Mouse (Mus musculus) cerebellum, postnatal 4 days (tissue): ENCODE data around the gene Mfsd2a.

Source experiments
- DNase-seq, 2 experiments: peaks; one replicate each; pipeline ENCODE4 v3.0.0; 2022; ENCODE audit warnings: low spot score in 2 of 2, mixed read lengths in 1 of 2

The Mfsd2a gene

GRCm38 (mm10) chr4:122979826-122980225 is 18.8 kb upstream of the Mfsd2a start:
- no peak for DNase-seq

DNA sequence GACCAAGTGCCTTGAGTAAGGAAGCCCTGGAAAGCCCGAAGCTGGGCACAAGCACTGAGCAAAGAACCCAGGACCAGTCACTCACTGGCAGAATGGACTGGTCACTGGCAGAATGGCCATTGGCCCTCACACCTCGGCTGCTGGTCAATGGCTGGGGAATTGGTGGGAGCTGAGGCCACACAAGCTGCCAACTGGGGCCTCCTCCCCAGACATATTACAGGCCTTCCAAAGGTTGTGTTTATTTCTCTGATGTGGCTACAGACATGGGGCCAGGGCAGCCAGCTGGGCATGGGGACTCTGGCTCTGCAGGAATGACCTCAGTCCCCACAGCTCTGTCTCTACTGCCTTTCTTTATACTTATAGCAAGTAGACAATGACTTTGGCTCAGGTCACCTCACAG is 17.9 kb upstream of the Mfsd2a start:
- DNase-seq, result no peak

DNA sequence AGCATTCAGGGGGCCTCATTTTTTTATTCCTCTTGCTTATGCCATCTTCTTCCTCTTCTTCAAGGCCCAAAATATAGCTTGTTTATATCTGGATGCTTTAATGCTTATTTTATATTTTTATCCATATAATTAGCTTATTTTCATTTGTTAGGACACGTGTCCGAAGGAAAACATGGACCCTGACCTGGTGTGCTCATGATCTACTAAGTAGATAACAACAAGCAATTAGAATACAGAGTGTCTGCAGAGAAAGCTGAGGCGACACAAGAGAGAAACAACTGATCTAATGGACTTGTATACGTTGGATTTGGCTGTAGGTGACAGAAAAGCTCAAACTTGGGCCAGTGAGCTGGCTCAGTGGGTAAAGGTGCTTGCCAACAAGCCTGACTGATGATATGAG is 15.9 kb upstream of the Mfsd2a start:
- no peak for DNase-seq

DNA sequence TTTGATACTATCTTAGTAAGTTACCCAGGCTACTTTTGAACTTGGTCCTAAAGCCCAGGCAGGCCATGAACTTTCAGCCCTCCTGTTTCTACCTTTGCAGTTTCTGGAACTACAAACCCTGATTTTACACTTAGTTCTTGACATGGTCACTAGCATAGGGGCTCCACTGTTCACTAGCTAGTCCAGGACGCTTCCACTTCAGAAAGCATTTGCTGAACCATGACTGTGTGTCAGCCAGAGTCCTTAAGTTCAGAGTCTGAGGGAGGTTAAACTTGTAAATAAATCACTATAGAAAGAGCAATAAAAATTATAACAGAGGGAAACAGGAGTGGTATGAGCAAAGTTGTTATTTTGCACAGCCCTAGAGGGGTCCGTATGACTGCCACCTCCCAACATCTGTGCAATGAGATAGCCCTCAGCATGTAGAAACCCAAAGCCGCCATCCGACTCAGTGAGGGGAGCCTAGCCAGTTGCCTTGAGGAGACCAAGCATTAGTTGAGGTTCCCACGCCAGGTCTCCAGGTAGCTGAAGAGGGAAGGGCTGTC is 14.1 kb upstream of the Mfsd2a start:
- DNase-seq, result no peak

GRCm38 (mm10) chr4:122972056-122972455 is 11.1 kb upstream of the Mfsd2a start:
- no peak for DNase-seq

DNA sequence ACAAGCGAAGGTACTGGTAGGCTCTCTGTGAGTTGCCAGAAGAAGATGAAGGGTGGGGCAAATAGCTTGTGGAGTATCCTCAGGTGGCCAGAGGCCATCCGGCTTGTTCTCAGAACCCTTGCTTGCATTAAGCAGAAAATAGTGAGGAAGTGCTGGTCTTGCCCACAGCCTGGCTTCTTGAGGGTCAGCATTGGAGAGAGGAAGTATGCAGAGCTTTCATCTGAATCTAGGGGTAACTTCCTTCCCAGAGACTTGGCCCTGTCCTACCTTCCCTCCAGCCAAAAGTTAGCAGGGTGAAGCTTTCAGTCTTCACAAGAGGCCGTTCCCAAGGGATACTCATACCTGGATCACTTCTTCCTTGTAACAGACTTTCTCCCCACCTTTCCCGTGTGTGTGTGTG is 10.7 kb upstream of the Mfsd2a start:
- no peak for DNase-seq

DNA sequence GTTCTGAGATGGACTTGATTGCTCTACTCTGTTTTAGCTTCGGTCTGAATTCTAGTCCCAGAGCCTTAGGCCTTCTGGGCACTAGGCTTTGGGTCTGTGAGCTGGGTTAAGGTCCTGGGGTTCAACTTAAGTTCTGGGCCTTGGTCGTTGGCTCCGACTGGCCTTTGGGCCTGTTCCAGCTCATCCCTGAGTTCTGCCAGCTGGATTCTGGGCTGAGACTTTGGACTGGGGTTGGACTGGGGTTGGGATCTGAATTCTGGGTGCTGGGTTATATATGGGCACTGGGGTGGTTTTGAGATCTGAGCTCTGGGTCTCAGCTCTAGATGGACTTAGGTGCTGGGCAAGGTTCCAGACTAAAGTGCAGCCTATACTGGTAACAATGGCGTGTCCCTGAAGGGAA is 10.2 kb upstream of the Mfsd2a start:
- no peak for DNase-seq

DNA sequence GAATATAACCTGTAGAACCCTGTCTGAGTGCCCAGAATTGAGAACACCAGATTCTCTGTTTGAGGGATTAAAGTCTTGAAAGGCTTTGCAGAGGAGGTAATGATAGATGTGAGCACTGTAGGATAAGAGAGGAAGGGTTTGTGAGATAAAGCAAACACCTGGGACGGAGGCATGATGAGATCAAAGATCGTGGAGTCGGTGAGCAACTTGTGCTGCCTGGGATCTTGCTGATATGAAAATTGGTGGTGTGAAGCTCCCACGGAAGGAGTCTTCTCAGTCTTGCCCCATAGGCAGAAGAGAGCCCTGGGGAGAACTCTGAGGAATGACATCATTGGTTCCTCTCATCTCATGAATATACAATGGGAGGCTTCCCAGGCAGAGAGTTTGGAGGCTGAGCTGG is 7.1 kb upstream of the Mfsd2a start:
- no peak for DNase-seq

GRCm38 (mm10) chr4:122962751-122963150 is 1.8 kb upstream of the Mfsd2a start:
- no peak for DNase-seq

DNA sequence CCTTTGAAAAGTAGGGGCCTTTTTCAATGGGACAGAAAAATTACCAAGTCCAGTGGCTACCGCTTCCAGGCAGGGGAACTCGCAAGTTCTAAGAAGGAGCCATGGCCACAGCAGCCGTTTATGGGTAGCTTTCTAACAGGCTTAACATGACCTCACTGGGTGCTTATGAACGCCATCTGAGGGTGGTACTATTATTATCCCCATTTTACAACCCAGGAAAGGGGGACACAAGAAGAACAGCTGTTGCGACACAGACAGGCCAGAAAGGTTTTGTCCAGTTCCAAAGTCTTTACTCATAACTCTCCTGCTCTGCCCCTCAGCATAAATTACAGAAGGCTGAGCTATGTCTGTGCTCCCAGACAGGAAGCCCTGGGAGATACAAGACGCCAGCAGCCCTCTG is 601 bp upstream of the Mfsd2a start:
- no peak for DNase-seq

DNA sequence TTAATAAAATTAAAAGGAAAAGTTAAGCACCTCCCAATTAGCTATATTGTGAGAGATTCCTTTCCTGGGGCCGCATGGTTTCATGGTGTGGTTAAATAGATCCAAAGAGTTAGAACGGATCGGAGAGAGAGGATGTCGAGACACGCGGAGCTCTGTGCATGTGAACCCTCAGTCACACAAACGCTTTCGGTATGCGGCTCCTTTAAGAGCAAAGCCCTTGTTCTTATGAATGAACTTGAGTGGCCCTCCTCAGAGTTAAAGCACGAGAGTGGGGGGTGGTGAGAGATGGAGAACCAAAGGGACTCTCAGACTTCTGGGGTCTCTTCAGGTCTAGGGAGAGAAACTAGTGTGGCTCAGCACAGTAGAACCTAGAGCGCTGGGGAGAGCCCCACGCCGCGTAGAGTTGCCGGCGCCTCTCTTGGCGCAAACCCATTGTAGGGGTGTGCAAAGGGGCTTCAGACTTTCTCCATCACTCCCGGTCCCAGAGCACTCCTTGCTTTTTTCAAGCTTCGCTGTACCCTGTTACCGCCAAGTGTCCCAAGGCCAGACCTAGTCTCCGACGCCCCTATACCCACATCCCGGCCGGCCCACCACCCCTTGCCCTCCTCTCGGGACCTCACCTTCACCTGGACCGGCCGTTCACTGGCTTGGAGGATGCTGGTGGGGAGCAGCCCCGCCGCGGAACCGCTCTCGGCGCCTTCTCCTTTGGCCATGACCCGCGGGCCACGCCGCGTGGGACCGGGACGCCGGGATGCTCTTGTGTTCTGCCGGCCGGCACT is 478 bp downstream of the Mfsd2a start:
- DNase-seq, result no peak

DNA sequence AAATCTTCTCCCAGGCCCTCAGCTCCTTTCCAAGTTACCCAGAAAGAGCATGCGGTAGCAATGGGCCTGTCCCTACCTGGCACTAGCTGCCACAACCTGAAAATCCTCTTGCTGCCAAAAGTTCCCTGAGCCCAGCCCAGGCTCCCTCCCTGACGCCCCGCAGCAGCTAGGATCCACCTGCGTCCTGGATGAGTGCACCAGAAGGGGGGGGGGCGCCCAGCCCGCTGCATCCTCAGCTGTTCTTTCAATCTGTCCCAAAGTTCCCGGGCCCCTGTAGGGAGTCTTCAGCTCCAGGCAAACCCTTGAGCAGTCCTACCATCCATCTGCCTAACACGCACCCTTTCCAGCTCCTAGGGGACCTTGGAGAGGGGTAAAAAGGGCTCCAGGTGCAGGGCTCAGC is 1.2 kb downstream of the Mfsd2a start:
- DNase-seq, result no peak

DNA sequence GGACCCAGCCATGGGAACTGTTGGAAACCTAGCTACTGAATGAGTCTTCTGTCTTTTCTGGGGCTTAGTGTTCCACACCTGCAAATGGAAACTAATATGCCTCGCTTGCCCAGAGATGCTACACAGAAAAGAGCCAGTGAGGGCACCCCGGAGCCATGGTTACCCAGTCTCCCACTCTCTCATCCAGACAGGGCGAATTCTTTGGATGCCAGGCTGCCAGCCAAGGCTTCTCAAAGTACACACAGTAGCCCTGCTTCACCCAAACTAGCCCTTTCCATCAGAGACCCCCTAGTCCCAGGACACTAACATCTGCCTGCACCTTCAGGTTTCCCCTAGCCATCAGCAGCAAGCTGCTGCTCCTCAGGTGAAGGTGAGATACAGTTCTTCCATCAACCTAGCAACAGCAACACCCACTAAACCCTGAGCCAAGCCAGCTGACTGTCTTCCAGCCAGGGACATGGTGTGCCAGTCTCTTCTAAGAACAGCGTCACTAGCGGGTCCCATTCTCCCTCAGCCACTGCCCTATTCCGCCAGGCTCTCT is 2.4 kb downstream of the Mfsd2a start:
- no peak for DNase-seq

DNA sequence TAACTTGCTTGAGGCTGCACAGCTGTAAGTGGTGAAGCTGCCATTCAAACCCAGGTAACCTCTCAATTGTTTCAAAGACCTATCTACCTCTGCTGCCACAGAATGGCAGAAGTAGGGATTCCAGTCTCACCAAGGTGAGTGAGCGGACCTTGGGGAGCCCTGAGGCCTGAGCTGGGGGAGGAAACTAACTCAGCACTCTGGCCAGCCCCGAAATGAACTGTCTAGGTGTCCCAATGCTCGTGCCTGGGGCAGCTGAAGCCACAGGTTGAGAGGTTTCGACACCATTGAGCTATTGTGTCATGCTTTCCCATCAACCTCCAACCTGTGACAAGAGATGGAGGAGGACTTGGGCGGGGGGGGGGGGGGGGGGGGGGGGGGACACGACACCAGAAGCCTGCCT is 4.7 kb downstream of the Mfsd2a start:
- no peak for DNase-seq

DNA sequence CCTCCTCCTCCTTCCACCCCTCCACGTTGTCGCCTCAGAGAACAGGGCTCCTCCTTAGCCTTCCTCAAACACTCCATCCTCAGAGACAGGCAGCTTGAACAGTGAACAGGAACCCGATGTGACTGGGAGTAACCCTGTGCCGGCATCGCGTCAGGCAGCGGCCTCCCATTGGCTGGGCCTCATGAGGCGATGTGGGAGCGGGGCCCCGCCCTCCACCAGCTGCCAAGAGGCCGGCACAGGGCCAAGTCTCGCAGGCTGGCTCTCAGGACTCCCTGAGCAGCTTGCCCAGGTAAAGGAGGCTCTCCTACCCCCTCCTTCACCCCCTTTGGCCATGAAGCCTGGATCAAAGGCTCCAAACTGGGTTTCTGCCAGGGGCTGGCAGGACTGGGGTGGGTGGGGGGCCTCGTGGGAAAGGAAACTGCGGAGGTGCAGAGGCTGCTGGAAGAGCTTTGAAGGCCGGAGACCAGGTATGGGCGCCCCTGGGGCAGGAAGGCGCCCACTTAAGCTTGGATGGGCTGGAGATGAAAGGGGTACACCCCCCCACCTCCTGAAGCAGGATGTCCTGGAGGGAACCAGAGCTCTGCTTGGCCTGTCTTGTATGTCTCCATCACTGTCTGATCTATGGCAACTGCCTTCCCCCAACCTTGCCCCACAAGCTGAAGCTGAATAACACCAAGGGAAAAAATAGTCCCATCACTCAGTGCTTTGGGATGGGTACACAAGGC is 5.4 kb downstream of the Mfsd2a start:
- DNase-seq, result peak; percentile 64 to 86

GRCm38 (mm10) chr4:122954680-122955411 is 6.1 kb downstream of the Mfsd2a start:
- DNase-seq, result no peak

DNA sequence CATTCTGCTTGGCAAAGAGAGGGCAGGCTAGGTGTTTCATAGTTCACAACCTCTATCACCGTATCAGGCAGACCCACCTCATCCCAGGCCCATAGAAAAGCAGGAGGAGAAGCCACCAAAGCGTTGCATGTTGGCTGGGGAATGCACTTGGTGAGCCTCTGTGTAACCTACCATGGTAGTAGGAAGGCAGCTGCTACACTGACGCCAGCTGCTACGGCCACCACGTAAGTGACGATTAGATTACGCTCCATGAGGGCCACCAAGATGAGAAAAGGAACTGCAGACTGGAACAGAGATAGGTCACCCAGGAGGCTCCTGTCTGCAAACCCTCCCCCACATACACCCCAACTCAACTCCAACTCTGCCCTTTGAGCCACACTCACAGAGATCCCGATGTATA is 11.9 kb downstream of the Mfsd2a start:
- no peak for DNase-seq

GRCm38 (mm10) chr4:122947223-122947622 is 13.8 kb downstream of the Mfsd2a start:
- DNase-seq, result no peak

DNA sequence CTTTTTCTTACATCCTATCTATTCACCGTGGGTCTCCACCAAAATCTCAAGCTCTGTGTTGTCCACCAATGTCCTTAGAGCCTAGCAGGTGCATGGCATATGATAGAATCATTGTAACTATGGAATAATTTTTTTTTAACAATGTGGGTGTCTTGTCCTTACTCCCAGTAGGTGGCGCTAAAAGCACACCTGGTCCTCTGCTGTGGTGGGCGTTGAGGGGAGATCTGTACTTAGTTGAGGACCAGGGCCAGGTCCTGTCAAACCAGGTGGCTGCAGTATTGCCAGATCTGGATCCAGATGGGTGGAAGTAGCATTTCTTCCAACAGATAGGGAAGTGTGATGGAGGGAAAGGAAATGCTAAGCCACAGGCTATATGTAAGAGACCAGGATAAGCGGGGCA is 16.6 kb downstream of the Mfsd2a start:
- peak in 1 of 2 experiments; percentile 19 for DNase-seq

- no peak for DNase-seq
Measured at GRCm38 (mm10) chr4:122939048-122939796, 21.8 kb downstream of the Mfsd2a start.

GRCm38 (mm10) chr4:122937489-122937888 is 23.5 kb downstream of the Mfsd2a start:
- DNase-seq, result no peak
